Mouse (Mus musculus) layer of hippocampus, adult 2 months (tissue): ENCODE results near the gene Fbxl12. TPM values are rescaled to one million over a fixed set of nuclear protein-coding genes. Genes with fewer than 3 reads are reported as not detected.
A peak's percentile ranks its signal among the peaks of the same experiment; 100 is the strongest.

Source experiments
- DNase-seq, 2 experiments: peaks; one replicate each; pipeline ENCODE4 v3.0.0; 2022; ENCODE audit warnings: low spot score in 2 of 2
- H3K27ac ChIP-seq: fragments of 200-600 bp; 2 replicates; pipeline ENCODE4 v1.8.1; 2022
- H3K4me3 ChIP-seq: fragments of 200-600 bp; 2 replicates; pipeline ENCODE4 v1.8.1; 2022; ENCODE audit warnings: mild to moderate bottlenecking
- CTCF ChIP-seq: fragments of 200-600 bp; conservative IDR thresholded peaks from 2 replicates; pipeline ENCODE4 v1.8.1; 2022; ENCODE audit warnings: antibody characterized with exemption, mild to moderate bottlenecking, moderate library complexity
- total RNA-seq, 2 experiments: library from RNA; stranded (reverse); gene quantifications; 2 replicates each; pipeline ENCODE4 v1.2.3; 2021

Gene Fbxl12
- total RNA-seq, 2 experiments from 2014 or later, result 25.5 to 27.7 TPM

- Histone ChIP-seq H3K27ac (no peak overlapping the region; the same call in 1 of the 2 replicates), H3K4me3 (no peak overlapping the region)
- TF ChIP-seq CTCF, result no peak
- no peak for DNase-seq
Observed at GRCm38 (mm10) chr9:20666510-20667034, 22.0 kb upstream of the Fbxl12 start.

- peak overlapping the region; percentile 86 for H3K27ac ChIP-seq
- TF ChIP-seq CTCF, result no peak
Observed at GRCm38 (mm10) chr9:20665925-20666324, 21.4 kb upstream of the Fbxl12 start.

GRCm38 (mm10) chr9:20664982-20665637 is 20.5 kb upstream of the Fbxl12 start:
- no peak for TF ChIP-seq CTCF
- no peak for DNase-seq
- Histone ChIP-seq H3K27ac (peak overlapping the region; percentile 86), H3K4me3 (no peak overlapping the region)

More at GRCm38 (mm10) chr9:20665925-20666324, 21.4 kb upstream of the Fbxl12 start:
- no peak overlapping the region for H3K4me3 ChIP-seq
- DNase-seq, result no peak

- peak; percentile 65 to 69 for DNase-seq
- Histone ChIP-seq H3K4me3 (no peak overlapping the region; the same call in 1 of the 2 replicates), H3K27ac (peak overlapping the region; percentile 86)
Observed at GRCm38 (mm10) chr9:20664366-20664765, 19.8 kb upstream of the Fbxl12 start.

GRCm38 (mm10) chr9:20663956-20664355 is 19.4 kb upstream of the Fbxl12 start:
- Histone ChIP-seq H3K4me3 (no peak overlapping the region; the same call in 1 of the 2 replicates), H3K27ac (peak overlapping the region; percentile 86)
- DNase-seq, result peak; percentile 62 to 75
- no peak for TF ChIP-seq CTCF

More at GRCm38 (mm10) chr9:20664366-20664765, 19.8 kb upstream of the Fbxl12 start:
- peak; percentile 42 for TF ChIP-seq CTCF

- Histone ChIP-seq H3K27ac (peak overlapping the region; percentile 86), H3K4me3 (no peak overlapping the region)
- no peak for DNase-seq
- TF ChIP-seq CTCF, result no peak
Observed at GRCm38 (mm10) chr9:20662874-20663273, 18.3 kb upstream of the Fbxl12 start.

- peak; percentile 97 for TF ChIP-seq CTCF
- DNase-seq, result peak; percentile 69 to 84
- H3K27ac ChIP-seq, result peak overlapping the region; percentile 86
- H3K4me3 ChIP-seq, result no peak overlapping the region
Observed at GRCm38 (mm10) chr9:20662325-20662724, 17.8 kb upstream of the Fbxl12 start.

- Histone ChIP-seq H3K4me3 (no peak overlapping the region), H3K27ac (peak overlapping the region; percentile 51; the same call in 1 of the 2 replicates)
- no peak for TF ChIP-seq CTCF
- DNase-seq, result no peak
Observed at GRCm38 (mm10) chr9:20657546-20657945, 13.0 kb upstream of the Fbxl12 start.

- peak overlapping the region; percentile 9; the same call in 1 of the 2 replicates for H3K4me3 ChIP-seq
- peak; percentile 55 for TF ChIP-seq CTCF
- no peak overlapping the region for H3K27ac ChIP-seq
- no peak for DNase-seq
Observed at GRCm38 (mm10) chr9:20653859-20654258, 9.3 kb upstream of the Fbxl12 start.

GRCm38 (mm10) chr9:20652260-20652658 is 7.7 kb upstream of the Fbxl12 start:
- TF ChIP-seq CTCF, result no peak
- no peak for DNase-seq
- Histone ChIP-seq H3K4me3 (peak overlapping the region; percentile 96), H3K27ac (peak overlapping the region; percentile 94)

- Histone ChIP-seq H3K27ac (peak within 1 kb of the TSS; percentile 94), H3K4me3 (peak within 1 kb of the TSS; percentile 96)
- peak; percentile 98 to 100 for DNase-seq
- peak; percentile 2; the same call in 1 of the 2 replicates for TF ChIP-seq CTCF
Observed at GRCm38 (mm10) chr9:20651602-20652259, 7.2 kb upstream of the Fbxl12 start, which contains the start of gene Pin1. Gene Pin1, plus strand, starts transcription at chr9:20652095.

- TF ChIP-seq CTCF, result no peak
- Histone ChIP-seq H3K4me3 (peak overlapping the region; percentile 94), H3K27ac (peak overlapping the region; percentile 94)
- no peak for DNase-seq
Observed at GRCm38 (mm10) chr9:20645121-20645520, 554 bp upstream of the Fbxl12 start.

GRCm38 (mm10) chr9:20643781-20644180 is 786 bp downstream of the Fbxl12 start:
- no peak for TF ChIP-seq CTCF
- peak overlapping the region; percentile 94 for H3K27ac ChIP-seq
- H3K4me3 ChIP-seq, result peak overlapping the region; percentile 94
- DNase-seq, result no peak
